Mouse (Mus musculus): ENCODE data around the gene Arhgap22. TPM values are rescaled to one million over a fixed set of nuclear protein-coding genes. Genes with fewer than 3 reads are reported as not detected.

Arhgap22 gene
- polyA plus RNA-seq, 1 experiment from 2014 or later, result 5.3 TPM

GRCm38 (mm10) chr14:33415746-33416145 lies 201.9 kb downstream of the Arhgap22 start:
- H3K27me3 ChIP-seq (replicated peaks), result no peaks in the 10 kb centered on the region
- H3K27ac ChIP-seq, result no peak overlapping the region
- no peak overlapping the region for H3K4me3 ChIP-seq (replicated peaks)
- H3K4me1 ChIP-seq (replicated peaks), result no peaks in the 10 kb centered on the region
- H3K4me2 ChIP-seq (replicated peaks), result no peak overlapping the region
- H3K36me3 ChIP-seq, result no peaks in the 10 kb centered on the region
- WGBS, result 68% methylated on average over 1 of the region's 1 CpGs
- H3K9me3 ChIP-seq, result no peaks in the 10 kb centered on the region
- H3K9ac ChIP-seq, result no peak overlapping the region
- ATAC-seq, result no peak

- WGBS, result 87% methylated on average over 3 of the region's 3 CpGs
- no peak overlapping the region for H3K4me3 ChIP-seq (replicated peaks)
Measured at GRCm38 (mm10) chr14:33418311-33418909, 204.6 kb downstream of the Arhgap22 start.

More at GRCm38 (mm10) chr14:33418311-33418909, 204.6 kb downstream of the Arhgap22 start:
- Histone ChIP-seq H3K9ac (no peak overlapping the region), H3K27me3 (replicated peaks) (no peaks in the 10 kb centered on the region), H3K4me1 (replicated peaks) (no peaks in the 10 kb centered on the region), H3K4me2 (replicated peaks) (no peak overlapping the region), H3K9me3 (no peaks in the 10 kb centered on the region), H3K36me3 (no peaks in the 10 kb centered on the region), H3K27ac (no peak overlapping the region)
- ATAC-seq, result no peak

Other genes with a start within 250 kb of the Arhgap22 start
- 0.20 and 0.31 TPM in 2 replicates for gene Lrrc18, start 222.6 kb upstream of the Arhgap22 start, polyA plus RNA-seq (2015; fragmentation: Nextera tagmentation; extraction: Ambion mirVana)
- 0.46 and 0.85 TPM in 2 replicates for gene Wdfy4, start 28.5 kb upstream of the Arhgap22 start, polyA plus RNA-seq (2015; fragmentation: Nextera tagmentation; extraction: Ambion mirVana)
- 12.2 and 16.0 TPM in 2 replicates for gene Mapk8, start 233.1 kb downstream of the Arhgap22 start, polyA plus RNA-seq (2015; fragmentation: Nextera tagmentation; extraction: Ambion mirVana)

Measured in intestine, embryonic 15.5 days (tissue).